ENCODE assay signal across 8 mouse cellular contexts in the genomic region with DNA sequence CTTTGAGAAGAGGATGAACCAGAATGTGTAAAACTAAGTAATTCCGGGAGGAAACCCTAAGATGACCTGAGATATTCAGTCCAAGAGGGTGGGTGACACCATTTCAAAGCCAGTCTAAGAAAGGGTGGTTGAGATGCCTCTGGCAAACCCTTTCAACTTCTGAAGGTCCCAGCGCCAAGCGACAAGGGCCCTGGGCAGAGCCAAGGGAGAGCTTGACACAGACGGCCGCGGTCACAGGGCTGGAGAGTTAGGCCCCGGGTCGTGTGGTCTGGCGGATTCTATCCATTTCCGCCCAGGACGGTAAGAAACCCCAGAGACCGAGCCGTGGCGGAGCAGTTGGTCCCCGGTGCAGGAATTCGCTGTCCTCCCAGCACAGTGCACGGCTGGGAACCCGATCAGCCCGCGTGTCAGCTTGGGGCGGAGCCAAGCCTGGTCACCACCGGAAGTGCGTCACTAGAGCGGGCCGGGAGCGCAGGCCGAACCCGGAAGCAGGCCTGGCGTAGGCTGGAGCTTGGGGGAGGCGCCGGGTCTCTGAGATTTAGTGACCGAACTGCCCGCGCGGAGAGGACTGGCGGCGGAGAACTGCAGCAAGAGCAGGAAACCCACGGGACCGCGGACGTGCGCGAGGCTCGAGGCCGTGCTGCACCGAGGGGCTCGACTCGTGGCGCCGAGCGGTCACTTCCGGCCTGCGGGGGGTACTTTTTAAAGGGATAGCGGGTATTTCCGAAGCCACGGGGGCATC. TPM values are rescaled to one million over a fixed set of nuclear protein-coding genes. Genes with fewer than 3 reads are reported as not detected.
DNase-seq lines count a peak whose midpoint lies in the region; ATAC-seq lines count a peak whose summit lies in the region.

No protein-coding gene starts in this region.

- H3K27ac ChIP-seq in hindbrain, embryonic 12.5 days, result peak overlapping the region; percentile 95

- H3K9ac ChIP-seq in hindbrain, embryonic 12.5 days, result peak overlapping the region; percentile 84

- H3K4me2 ChIP-seq in hindbrain, embryonic 12.5 days (replicated peaks), result peak overlapping the region; percentile 67

- DNase-seq in Muller cell, postnatal 12 days (ENCODE audit: inconsistent ontology term), result peak; percentile 97
- peak; percentile 95 for DNase-seq in cerebellum, adult 9-11 months
- peak; percentile 83 to 94 for DNase-seq in frontal cortex, postnatal 10 days (ENCODE audit: low spot score in 2 of 2)
- peak; percentile 95 to 97 for DNase-seq in layer of hippocampus, postnatal 14 days (ENCODE audit: low spot score in 2 of 2)
- DNase-seq in lung, postnatal 14 days, result peak; percentile 97
- peak; percentile 91 for DNase-seq in retina, adult 2 months (ENCODE audit: low read depth, low spot score)
- peak; percentile 91 to 92 for DNase-seq in thymus, postnatal 36 days

- peak overlapping the region; percentile 72 for H3K4me3 ChIP-seq in hindbrain, embryonic 12.5 days

- under 1% methylated on average over 56 of the region's 56 CpGs for WGBS in hindbrain, embryonic 12.5 days

- H3K36me3 ChIP-seq in hindbrain, embryonic 12.5 days, result no peaks in the 10 kb centered on the region

- peak; percentile 100 for ATAC-seq in hindbrain, embryonic 12.5 days (ENCODE audit: low FRiP score)

- no peaks in the 10 kb centered on the region for H3K9me3 ChIP-seq in hindbrain, embryonic 12.5 days (replicated peaks)

- H3K4me1 ChIP-seq in hindbrain, embryonic 12.5 days, result peaks cover 5% of the 10 kb centered on the region; the same call in 1 of the 2 replicates

- no peaks in the 10 kb centered on the region for H3K27me3 ChIP-seq in hindbrain, embryonic 12.5 days

RNA-seq across cellular contexts. Expression of a gene that starts 22.0 kb away (rescaled TPM):
- 0.22 and 0.27 TPM in 2 replicates for polyA plus RNA-seq in hindbrain, embryonic 12.5 days (2016; fragmentation: Nextera tagmentation; extraction: Ambion mirVana)
- total RNA-seq in layer of hippocampus, postnatal 14 days (2021), result 1 to 10 TPM; 8.9 to 9.1 TPM

RNA-seq across cellular contexts. Expression of a gene that starts 34.2 kb away (rescaled TPM):
- polyA plus RNA-seq in hindbrain, embryonic 12.5 days (2016; fragmentation: Nextera tagmentation; extraction: Ambion mirVana), result 32.9 and 34.5 TPM in 2 replicates
- total RNA-seq in layer of hippocampus, postnatal 14 days (2021), result 10 to 100 TPM; 20.9 to 21.6 TPM

Comparison
In these comparisons a context has a peak if more than half of its experiments do, and no peak if none do; other contexts are left out.
1. Peak in every context shown above with its lines: DNase-seq, ATAC-seq, H3K4me3 ChIP-seq and H3K27ac ChIP-seq.